Mouse (Mus musculus): ENCODE measurements around the gene Acot5. TPM values are rescaled to one million over a fixed set of nuclear protein-coding genes. Genes with fewer than 3 reads are reported as not detected.
"Not testable (repeated sequence)": the region's sequence is repeated elsewhere in the genome, so short reads cannot be mapped to it uniquely, and the experiment has no call there.

Gene Acot5
- total and polyA plus RNA-seq, 3 experiments: not detected

GRCm38 (mm10) chr12:84032854-84033253 is 36.3 kb upstream of the Acot5 start:
- no peak overlapping the region for H3K9ac ChIP-seq (ENCODE audit: insufficient read depth, low read depth)
- in situ Hi-C loops (cut with MboI; ENCODE audit: low pct_ligation_motif_present, low pct_unique_long_range_greater_than_20kb, low sequenced_read_pairs) (no loop called here), dilution Hi-C loops (cut with MboI; ENCODE audit: extremely low pct_ligation_motif_present, extremely low pct_unique_long_range_greater_than_20kb, low sequenced_read_pairs) (no loop called here)
- H3K4me1 ChIP-seq (ENCODE audit: control insufficient read depth in 1 of 2, insufficient read depth in 2 of 2): peaks cover 0 to 6% of the 10 kb centered on the region in 2 experiments; a peak in 1 of 4 replicates
- H3K4me2 ChIP-seq (ENCODE audit: insufficient read depth, low read depth, poor library complexity, severe bottlenecking): no peak overlapping the region
- H3K79me2 ChIP-seq (replicated peaks; ENCODE audit: control insufficient read depth, extremely low read depth, insufficient read depth, poor library complexity, severe bottlenecking): no peaks in the 10 kb centered on the region
- H3K9me3 ChIP-seq (replicated peaks; ENCODE audit: low read length): no peaks in the 10 kb centered on the region
- H3K27me3 ChIP-seq (replicated peaks): no peaks in the 10 kb centered on the region
- no peak overlapping the region for H3K27ac ChIP-seq (ENCODE audit: insufficient read depth, low read depth)
- no peaks in the 10 kb centered on the region for H3K36me3 ChIP-seq (replicated peaks in 1 of 2; ENCODE audit: control insufficient read depth in 1 of 2, insufficient read depth in 1 of 2, low read length in 1 of 2)
- DNase-seq (ENCODE audit: extremely low read depth): no peak
- TF ChIP-seq ELF1 (IDR thresholded peaks at IDR 0.05; ENCODE audit: low read depth, low read length): no peak
- no peak for TF ChIP-seq CHD2 (IDR thresholded peaks at IDR 0.05; ENCODE audit: low read length)
- TF ChIP-seq TCF12 (IDR thresholded peaks at IDR 0.05; ENCODE audit: low read depth, low read length): no peak
- TF ChIP-seq NRF1 (IDR thresholded peaks at IDR 0.05; ENCODE audit: low read depth, low read length): no peak
- no peak for TF ChIP-seq IRF4 (IDR thresholded peaks at IDR 0.05; ENCODE audit: low read depth, low read length)
- TF ChIP-seq RCOR1 (conservative IDR thresholded peaks at IDR 0.05; ENCODE audit: low read depth, low read length): no peak
- TF ChIP-seq MAZ (IDR thresholded peaks at IDR 0.05; ENCODE audit: low read depth, low read length): no peak
- no peak for TF ChIP-seq CHD1 (IDR thresholded peaks at IDR 0.05; ENCODE audit: low read depth, low read length)
- TF ChIP-seq NELFE (IDR thresholded peaks at IDR 0.05; ENCODE audit: low read depth, low read length): no peak
- no peak for TF ChIP-seq TBP (conservative IDR thresholded peaks at IDR 0.05; ENCODE audit: low read depth, low read length)
- TF ChIP-seq GABPA (IDR thresholded peaks at IDR 0.05; ENCODE audit: insufficient replicate concordance, low read depth, low read length): no peak
- TF ChIP-seq ZKSCAN1 (IDR thresholded peaks at IDR 0.05; ENCODE audit: borderline replicate concordance, low read depth, low read length): no peak
- no peak for TF ChIP-seq PAX5 (IDR thresholded peaks at IDR 0.05; ENCODE audit: low read length)
- TF ChIP-seq KAT2A (IDR thresholded peaks at IDR 0.05; ENCODE audit: insufficient replicate concordance, low read length): no peak
- H3K4me3 ChIP-seq (replicated peaks in 1 of 3; ENCODE audit: low read depth in 2 of 3, low read length in 2 of 3, poor library complexity in 1 of 3): no peak overlapping the region

GRCm38 (mm10) chr12:84033302-84033701 is 35.8 kb upstream of the Acot5 start:
- H3K4me2 ChIP-seq (ENCODE audit: insufficient read depth, low read depth, poor library complexity, severe bottlenecking); dilution Hi-C loops (cut with MboI; ENCODE audit: extremely low pct_ligation_motif_present, extremely low pct_unique_long_range_greater_than_20kb, low sequenced_read_pairs); H3K4me3 ChIP-seq (replicated peaks in 1 of 3; ENCODE audit: low read depth in 2 of 3, low read length in 2 of 3, poor library complexity in 1 of 3); H3K36me3 ChIP-seq (replicated peaks in 1 of 2; ENCODE audit: control insufficient read depth in 1 of 2, insufficient read depth in 1 of 2, low read length in 1 of 2); H3K4me1 ChIP-seq (ENCODE audit: control insufficient read depth in 1 of 2, insufficient read depth in 2 of 2); H3K79me2 ChIP-seq (replicated peaks; ENCODE audit: control insufficient read depth, extremely low read depth, insufficient read depth, poor library complexity, severe bottlenecking); H3K9me3 ChIP-seq (replicated peaks; ENCODE audit: low read length); H3K27me3 ChIP-seq (replicated peaks); H3K9ac ChIP-seq (ENCODE audit: insufficient read depth, low read depth); DNase-seq (ENCODE audit: extremely low read depth); in situ Hi-C loops (cut with MboI; ENCODE audit: low pct_ligation_motif_present, low pct_unique_long_range_greater_than_20kb, low sequenced_read_pairs); H3K27ac ChIP-seq (ENCODE audit: insufficient read depth, low read depth): not testable (repeated sequence)

- dilution Hi-C loops (cut with MboI; ENCODE audit: extremely low pct_ligation_motif_present, extremely low pct_unique_long_range_greater_than_20kb, low sequenced_read_pairs) (no loop called here), in situ Hi-C loops (cut with MboI; ENCODE audit: low pct_ligation_motif_present, low pct_unique_long_range_greater_than_20kb, low sequenced_read_pairs) (no loop called here)
- H3K36me3 ChIP-seq (replicated peaks in 1 of 2; ENCODE audit: control insufficient read depth in 1 of 2, insufficient read depth in 1 of 2, low read length in 1 of 2): no peaks in the 10 kb centered on the region
- TF ChIP-seq USF1 (IDR thresholded peaks at IDR 0.05; ENCODE audit: low read depth, low read length): no peak
- TF ChIP-seq TBP (conservative IDR thresholded peaks at IDR 0.05; ENCODE audit: low read depth, low read length): no peak
- TF ChIP-seq POLR2A (IDR thresholded peaks at IDR 0.05; ENCODE audit: low read depth, low read length): no peak
- no peak for TF ChIP-seq GABPA (IDR thresholded peaks at IDR 0.05; ENCODE audit: insufficient replicate concordance, low read depth, low read length)
- TF ChIP-seq POLR2AphosphoS2 (IDR thresholded peaks at IDR 0.05; ENCODE audit: low read depth, low read length): no peak
- no peak for TF ChIP-seq HCFC1 (IDR thresholded peaks at IDR 0.05; ENCODE audit: low read depth, low read length)
- TF ChIP-seq ZMIZ1 (IDR thresholded peaks at IDR 0.05; ENCODE audit: low read depth, low read length): no peak
- TF ChIP-seq IRF4 (IDR thresholded peaks at IDR 0.05; ENCODE audit: low read depth, low read length): no peak
- TF ChIP-seq KAT2A (IDR thresholded peaks at IDR 0.05; ENCODE audit: insufficient replicate concordance, low read length): no peak
- no peaks in the 10 kb centered on the region for H3K79me2 ChIP-seq (replicated peaks; ENCODE audit: control insufficient read depth, extremely low read depth, insufficient read depth, poor library complexity, severe bottlenecking)
- H3K4me1 ChIP-seq (ENCODE audit: control insufficient read depth in 1 of 2, insufficient read depth in 2 of 2): peaks cover 0 to 6% of the 10 kb centered on the region in 2 experiments; a peak in 1 of 4 replicates
- no peak overlapping the region for H3K4me3 ChIP-seq (replicated peaks in 1 of 3; ENCODE audit: low read depth in 2 of 3, low read length in 2 of 3, poor library complexity in 1 of 3)
- H3K9me3 ChIP-seq (replicated peaks; ENCODE audit: low read length): peaks cover 3% of the 10 kb centered on the region
- no peak overlapping the region for H3K4me2 ChIP-seq (ENCODE audit: insufficient read depth, low read depth, poor library complexity, severe bottlenecking)
- no peaks in the 10 kb centered on the region for H3K27me3 ChIP-seq (replicated peaks)
- DNase-seq (ENCODE audit: extremely low read depth): no peak
- H3K27ac ChIP-seq (ENCODE audit: insufficient read depth, low read depth): no peak overlapping the region
- H3K9ac ChIP-seq (ENCODE audit: insufficient read depth, low read depth): no peak overlapping the region
These were observed 35.0 kb upstream of the Acot5 start for GRCm38 (mm10) chr12:84034108-84034507.

- H3K4me1 ChIP-seq (ENCODE audit: control insufficient read depth in 1 of 2, insufficient read depth in 2 of 2); H3K9ac ChIP-seq (ENCODE audit: insufficient read depth, low read depth); H3K9me3 ChIP-seq (replicated peaks; ENCODE audit: low read length); H3K79me2 ChIP-seq (replicated peaks; ENCODE audit: control insufficient read depth, extremely low read depth, insufficient read depth, poor library complexity, severe bottlenecking); H3K27ac ChIP-seq (ENCODE audit: insufficient read depth, low read depth); H3K27me3 ChIP-seq (replicated peaks); dilution Hi-C loops (cut with MboI; ENCODE audit: extremely low pct_ligation_motif_present, extremely low pct_unique_long_range_greater_than_20kb, low sequenced_read_pairs); in situ Hi-C loops (cut with MboI; ENCODE audit: low pct_ligation_motif_present, low pct_unique_long_range_greater_than_20kb, low sequenced_read_pairs); H3K36me3 ChIP-seq (replicated peaks in 1 of 2; ENCODE audit: control insufficient read depth in 1 of 2, insufficient read depth in 1 of 2, low read length in 1 of 2); DNase-seq (ENCODE audit: extremely low read depth); H3K4me3 ChIP-seq (replicated peaks in 1 of 3; ENCODE audit: low read depth in 2 of 3, low read length in 2 of 3, poor library complexity in 1 of 3); H3K4me2 ChIP-seq (ENCODE audit: insufficient read depth, low read depth, poor library complexity, severe bottlenecking): not testable (repeated sequence)
These were observed 30.9 kb upstream of the Acot5 start, which contains the start of gene Acot4 for GRCm38 (mm10) chr12:84038241-84038640. Gene Acot4, plus strand, starts transcription at chr12:84038379.
